Mouse (Mus musculus) stomach, postnatal 0 days (tissue): ENCODE measurements around the gene Ino80. TPM values are rescaled to one million over a fixed set of nuclear protein-coding genes. Genes with fewer than 3 reads are reported as not detected.

ENCODE experiments used
- ATAC-seq: fragments of 200-750 bp; cut with Nextera tagmentation; 2 replicates; pipeline ENCODE4 v1.8.0; 2017; ENCODE audit not compliant: low FRiP score, low TSS enrichment
- DNase-seq: peaks from one replicate; pipeline ENCODE4 v3.0.0-alpha.2; 2016; ENCODE audit warnings: low spot score
- H3K27ac ChIP-seq: fragments of 300-500 bp; sonication (generic); replicated peaks from 2 replicates; pipeline ENCODE4 v1.5.1; 2014; ENCODE audit warnings: mild to moderate bottlenecking, control low read depth
- H3K27me3 ChIP-seq: fragments of 300-500 bp; sonication (generic); 2 replicates; pipeline ENCODE4 v1.6.1; 2014; ENCODE audit warnings: low read length; ENCODE audit not compliant: control insufficient read depth, insufficient read depth
- H3K36me3 ChIP-seq: fragments of 300-500 bp; sonication (generic); 2 replicates; pipeline ENCODE4 v1.6.1; 2014; ENCODE audit warnings: low read length, mixed read lengths; ENCODE audit not compliant: control insufficient read depth, insufficient read depth
- H3K4me1 ChIP-seq: fragments of 300-500 bp; sonication (generic); replicated peaks from 2 replicates; pipeline ENCODE4 v1.6.1; 2014; ENCODE audit warnings: antibody characterized with exemption; ENCODE audit not compliant: control insufficient read depth, insufficient read depth
- H3K4me2 ChIP-seq: fragments of 300-500 bp; sonication (generic); replicated peaks from 2 replicates; pipeline ENCODE4 v1.6.1; 2014; ENCODE audit warnings: low read depth, mild to moderate bottlenecking, control low read depth, moderate library complexity
- H3K4me3 ChIP-seq: fragments of 300-500 bp; sonication (generic); 2 replicates; pipeline ENCODE4 v1.5.1; 2014; ENCODE audit warnings: low read depth, low read length, control low read depth
- H3K9ac ChIP-seq: fragments of 300-500 bp; sonication (generic); 2 replicates; pipeline ENCODE4 v1.6.1; 2014; ENCODE audit warnings: mild to moderate bottlenecking, low read length, control low read depth, mixed read lengths
- H3K9me3 ChIP-seq: fragments of 300-500 bp; sonication (generic); 2 replicates; pipeline ENCODE4 v1.6.1; 2016; ENCODE audit warnings: low read length; ENCODE audit not compliant: control insufficient read depth
- CTCF ChIP-seq: IDR thresholded peaks from 2 replicates; pipeline ENCODE4 v1.5.1; 2016; ENCODE audit warnings: antibody characterized with exemption, low read depth, mild to moderate bottlenecking, moderate library complexity
- EP300 ChIP-seq: optimal IDR thresholded peaks from 2 replicates; pipeline ENCODE3; 2016; ENCODE audit warnings: antibody characterized with exemption
- WGBS: fragments of 180-500 bp; shearing (Covaris S2); extraction: QIAGEN DNeasy Blood & Tissue Kit; methylation state at CpG from one replicate; pipeline ENCODE4 v1.1.7; 2014; 5-methylcytosine and 5-hydroxymethylcytosine counted together
- polyA plus RNA-seq: library from polyadenylated mRNA; unstranded; fragments of >200 nt; fragmentation: Nextera tagmentation; extraction: Ambion mirVana; gene quantifications from 2 replicates; pipeline ENCODE4 v1.2.1, GENCODE M21; 2015

Ino80 gene
- polyA plus RNA-seq, 1 experiment from 2014 or later: 2.0 TPM

DNA sequence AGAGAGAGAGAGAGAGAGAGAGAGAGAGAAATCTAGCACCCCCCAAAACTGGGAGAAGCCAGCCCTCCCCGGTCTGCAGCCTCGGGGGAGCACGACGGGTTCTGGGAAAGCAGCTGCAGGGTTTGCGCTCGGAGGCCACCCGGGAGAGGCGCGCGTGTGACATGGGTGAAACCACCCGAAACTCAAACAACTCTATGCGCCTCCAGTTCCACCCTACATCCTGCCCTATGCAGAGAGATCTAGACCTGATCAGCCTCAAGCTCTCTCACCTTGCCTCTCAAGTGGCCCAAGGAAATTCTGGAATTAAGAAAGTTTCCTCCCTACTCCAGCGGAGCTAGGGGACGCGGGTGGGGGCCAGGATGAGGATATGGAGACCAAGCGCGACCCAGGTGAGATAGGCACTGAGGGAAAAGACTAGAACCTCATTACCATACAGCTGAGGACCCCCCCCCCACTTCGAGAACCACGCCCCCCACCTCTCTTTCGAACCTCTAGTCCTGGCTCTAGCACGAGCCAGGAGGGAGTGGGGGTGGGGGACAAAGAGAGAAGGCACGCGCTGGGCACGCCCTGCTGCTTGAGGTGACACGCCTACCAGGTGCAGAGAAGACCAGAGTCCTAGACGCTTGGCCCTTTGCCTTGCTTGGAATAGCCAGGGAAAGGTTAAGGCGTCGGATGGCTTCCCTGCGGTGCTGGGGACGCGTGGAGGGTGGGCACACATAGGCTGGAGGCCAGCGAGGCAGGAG is 152.7 kb downstream of the Ino80 start:
- Histone ChIP-seq H3K27me3 (peaks cover 15% of the 10 kb centered on the region; the same call in 1 of the 2 replicates), H3K4me2 (peak overlapping the region; percentile 88), H3K4me3 (peak overlapping the region; percentile 55), H3K36me3 (no peaks in the 10 kb centered on the region), H3K9me3 (no peaks in the 10 kb centered on the region), H3K9ac (no peak overlapping the region), H3K4me1 (peaks cover 7% of the 10 kb centered on the region), H3K27ac (peak overlapping the region; percentile 75)
- ATAC-seq (peak; percentile 72), DNase-seq (peak; percentile 83)
- under 1% methylated on average over 30 of the region's 32 CpGs for WGBS
- TF ChIP-seq EP300 (no peak), CTCF (no peak)

- no peaks in the 10 kb centered on the region for H3K36me3 ChIP-seq
- H3K9ac ChIP-seq: peak overlapping the region; percentile 13; the same call in 1 of the 2 replicates
- ATAC-seq: no peak
- no peak for TF ChIP-seq CTCF
- TF ChIP-seq EP300: no peak
- H3K4me1 ChIP-seq: peaks cover 7% of the 10 kb centered on the region
- H3K27me3 ChIP-seq: peaks cover 15% of the 10 kb centered on the region; the same call in 1 of the 2 replicates
- peak overlapping the region; percentile 75; the same call in 1 of the 2 replicates for H3K27ac ChIP-seq
- no peak overlapping the region for H3K4me3 ChIP-seq
- no peak for DNase-seq
- H3K9me3 ChIP-seq: no peaks in the 10 kb centered on the region
- 24% methylated on average over 24 of the region's 32 CpGs for WGBS
- peak overlapping the region; percentile 88 for H3K4me2 ChIP-seq
These were observed 153.5 kb downstream of the Ino80 start for GRCm38 (mm10) chr2:119323866-119324575.

Other genes with a start within 250 kb of the Ino80 start
- gene Ppp1r14d, start 247.8 kb downstream of the Ino80 start, polyA plus RNA-seq: 0.57 and 0.81 TPM in 2 replicates
- 70.9 and 80.2 TPM in 2 replicates for gene Spint1, start 240.3 kb downstream of the Ino80 start, polyA plus RNA-seq
- 17.0 and 19.4 TPM in 2 replicates for gene Rhov, start 206.4 kb downstream of the Ino80 start, polyA plus RNA-seq
- 7.7 and 8.0 TPM in 2 replicates for gene Vps18, start 188.9 kb downstream of the Ino80 start, polyA plus RNA-seq
- gene Dll4, start 151.9 kb downstream of the Ino80 start, polyA plus RNA-seq: 3.7 TPM in 2 replicates
- 2.0 and 2.6 TPM in 2 replicates for gene Chac1, start 126.5 kb downstream of the Ino80 start, polyA plus RNA-seq
- gene Exd1, start 69.9 kb upstream of the Ino80 start, polyA plus RNA-seq: 0.16 and 0.35 TPM in 2 replicates
- 127 and 134 TPM in 2 replicates for gene Chp1, start 70.0 kb upstream of the Ino80 start, polyA plus RNA-seq
- 17.6 and 23.7 TPM in 2 replicates for gene Nusap1, start 140.6 kb upstream of the Ino80 start, polyA plus RNA-seq
- 8.5 and 9.3 TPM in 2 replicates for gene Oip5, start 140.8 kb upstream of the Ino80 start, polyA plus RNA-seq
- 28.0 and 28.6 TPM in 2 replicates for gene Ndufaf1, start 185.1 kb upstream of the Ino80 start, polyA plus RNA-seq
- gene Rtf1, start 197.4 kb upstream of the Ino80 start, polyA plus RNA-seq: 27.4 and 33.2 TPM in 2 replicates